Mouse (Mus musculus) heart, embryonic 16.5 days (tissue): ENCODE results near the gene Smyd3. TPM values are rescaled to one million over a fixed set of nuclear protein-coding genes. Genes with fewer than 3 reads are reported as not detected.
"Not testable (repeated sequence)": the region's sequence is repeated elsewhere in the genome, so short reads cannot be mapped to it uniquely, and the experiment has no call there.

Experiments used
- ATAC-seq: fragments of 200-750 bp; cut with Nextera tagmentation; replicated peaks from 2 replicates; pipeline ENCODE4 v1.8.0; 2017; ENCODE audit warnings: moderate number of reproducible peaks; ENCODE audit not compliant: insufficient read depth, low FRiP score; ENCODE audit errors: extremely low read depth
- H3K27ac ChIP-seq: fragments of 300-500 bp; sonication (generic); 2 replicates; pipeline ENCODE4 v1.5.1; 2014; ENCODE audit warnings: mild to moderate bottlenecking, low read length, control low read depth, moderate library complexity
- H3K27me3 ChIP-seq: fragments of 300-500 bp; sonication (generic); 2 replicates; pipeline ENCODE4 v1.6.1; 2014; ENCODE audit warnings: low read length, mixed read lengths; ENCODE audit not compliant: control insufficient read depth, insufficient read depth
- H3K36me3 ChIP-seq: fragments of 300-500 bp; sonication (generic); 2 replicates; pipeline ENCODE4 v1.6.1; 2014; ENCODE audit not compliant: control insufficient read depth, insufficient read depth
- H3K4me1 ChIP-seq: fragments of 300-500 bp; sonication (generic); 2 replicates; pipeline ENCODE4 v1.6.1; 2014; ENCODE audit warnings: low read length, mixed read lengths; ENCODE audit not compliant: control insufficient read depth, insufficient read depth
- H3K4me2 ChIP-seq: fragments of 300-500 bp; sonication (generic); 2 replicates; pipeline ENCODE4 v1.6.1; 2014; ENCODE audit warnings: low read depth, mild to moderate bottlenecking, control low read depth, low read length
- H3K4me3 ChIP-seq: fragments of 300-500 bp; sonication (generic); 2 replicates; pipeline ENCODE4 v1.5.1; 2014; ENCODE audit warnings: mild to moderate bottlenecking, control low read depth, low read length
- H3K9ac ChIP-seq: fragments of 300-500 bp; sonication (generic); 2 replicates; pipeline ENCODE4 v1.6.1; 2014; ENCODE audit warnings: low read length, control low read depth
- H3K9me3 ChIP-seq: fragments of 300-500 bp; sonication (generic); replicated peaks from 2 replicates; pipeline ENCODE4 v1.6.1; 2016; ENCODE audit warnings: low read length; ENCODE audit not compliant: control insufficient read depth
- WGBS: fragments of 180-500 bp; shearing (Covaris S2); extraction: QIAGEN DNeasy Blood & Tissue Kit; methylation state at CpG from one replicate; pipeline ENCODE4 v1.1.7; 2014; 5-methylcytosine and 5-hydroxymethylcytosine counted together
- polyA plus RNA-seq: library from polyadenylated mRNA; unstranded; fragments of >200 nt; fragmentation: Nextera tagmentation; extraction: Ambion mirVana; gene quantifications from 2 replicates; pipeline ENCODE4 v1.2.1, GENCODE M21; 2015

The Smyd3 gene
- polyA plus RNA-seq, 1 experiment from 2014 or later: 13.3 TPM

- Histone ChIP-seq H3K36me3 (no peaks in the 10 kb centered on the region), H3K27me3 (no peaks in the 10 kb centered on the region), H3K9ac (no peak overlapping the region), H3K4me1 (no peaks in the 10 kb centered on the region), H3K4me3 (no peak overlapping the region), H3K4me2 (no peak overlapping the region), H3K9me3 (no peaks in the 10 kb centered on the region), H3K27ac (no peak overlapping the region)
- 86% methylated on average over 9 of the region's 9 CpGs for WGBS
- no peak for ATAC-seq
Measured at GRCm38 (mm10) chr1:179326262-179326964, 191.4 kb downstream of the Smyd3 start.

- Histone ChIP-seq H3K4me2 (no peak overlapping the region), H3K27ac (no peak overlapping the region), H3K4me1 (no peaks in the 10 kb centered on the region), H3K36me3 (no peaks in the 10 kb centered on the region), H3K4me3 (no peak overlapping the region), H3K9ac (no peak overlapping the region), H3K27me3 (no peaks in the 10 kb centered on the region), H3K9me3 (no peaks in the 10 kb centered on the region)
- WGBS: 83% methylated on average over 6 of the region's 6 CpGs
- ATAC-seq: no peak
Measured at GRCm38 (mm10) chr1:179324271-179324670, 193.6 kb downstream of the Smyd3 start.

DNA sequence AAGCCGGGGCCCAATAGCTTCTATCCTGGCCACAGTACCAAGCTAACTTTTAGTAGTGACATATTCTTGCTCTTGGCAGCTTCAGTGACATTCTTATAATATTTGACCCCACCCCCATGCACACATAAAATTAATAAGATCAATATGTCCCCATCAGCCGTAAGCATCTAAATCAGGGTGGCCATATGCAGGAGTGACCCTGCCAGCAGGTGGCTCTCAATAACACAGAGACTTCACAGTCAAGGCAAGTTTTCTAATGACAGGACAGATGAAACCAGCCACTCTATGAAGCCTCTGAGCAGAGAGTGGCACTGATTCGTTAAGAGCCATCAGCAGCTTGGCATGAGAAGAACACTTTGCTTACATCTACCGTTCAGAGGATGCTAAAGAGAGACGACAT lies 204.2 kb downstream of the Smyd3 start:
- 68% methylated on average over 5 of the region's 5 CpGs for WGBS
- ATAC-seq: no peak
- Histone ChIP-seq H3K4me1 (peaks cover 5% of the 10 kb centered on the region), H3K9me3 (no peaks in the 10 kb centered on the region), H3K4me3 (no peak overlapping the region), H3K9ac (no peak overlapping the region), H3K27ac (no peak overlapping the region), H3K4me2 (no peak overlapping the region), H3K36me3 (no peaks in the 10 kb centered on the region), H3K27me3 (no peaks in the 10 kb centered on the region)

DNA sequence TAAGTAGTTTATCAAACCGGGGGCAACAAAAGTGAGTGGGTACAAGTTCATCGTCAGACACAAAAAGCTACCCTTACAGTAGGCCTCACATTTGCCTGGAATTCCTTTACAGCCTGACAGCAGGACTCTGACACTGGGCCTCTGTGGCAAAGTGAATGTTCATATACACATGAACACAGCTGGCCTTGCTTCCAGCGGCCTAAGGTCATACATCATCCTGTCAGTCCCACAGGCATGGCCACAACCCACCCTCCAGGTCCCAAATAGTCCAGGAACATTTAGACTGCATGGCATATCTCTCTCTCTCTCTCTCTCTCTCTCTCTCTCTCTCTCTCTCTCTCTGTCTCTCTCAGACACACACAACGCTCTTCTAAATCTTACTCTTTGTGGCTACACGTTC lies 208.4 kb downstream of the Smyd3 start:
- Histone ChIP-seq H3K9me3 (no peaks in the 10 kb centered on the region), H3K9ac (no peak overlapping the region), H3K4me2 (no peak overlapping the region), H3K27ac (no peak overlapping the region), H3K36me3 (no peaks in the 10 kb centered on the region), H3K4me3 (no peak overlapping the region), H3K27me3 (no peaks in the 10 kb centered on the region), H3K4me1 (peaks cover 5% of the 10 kb centered on the region)
- no peak for ATAC-seq
- WGBS: 46% methylated on average over 5 of the region's 5 CpGs

GRCm38 (mm10) chr1:179302446-179303230 lies 215.2 kb downstream of the Smyd3 start:
- H3K9me3 ChIP-seq: no peaks in the 10 kb centered on the region
- ATAC-seq: no peak
- no peak overlapping the region for H3K27ac ChIP-seq
- WGBS: 87% methylated on average over 13 of the region's 13 CpGs
- H3K4me3 ChIP-seq: no peak overlapping the region
- no peak overlapping the region for H3K9ac ChIP-seq
- no peaks in the 10 kb centered on the region for H3K36me3 ChIP-seq
- H3K4me2 ChIP-seq: no peak overlapping the region
- no peaks in the 10 kb centered on the region for H3K27me3 ChIP-seq
- no peaks in the 10 kb centered on the region for H3K4me1 ChIP-seq

- H3K4me2 ChIP-seq: no peak overlapping the region
- WGBS: 73% methylated on average over 6 of the region's 6 CpGs
- no peak overlapping the region for H3K27ac ChIP-seq
- H3K36me3 ChIP-seq: 0 out of 2 replicates have a peak, but pooled peaks cover 2% of the 10 kb centered on the region
- H3K4me1 ChIP-seq: no peaks in the 10 kb centered on the region
- no peaks in the 10 kb centered on the region for H3K27me3 ChIP-seq
- H3K9ac ChIP-seq: no peak overlapping the region
- no peak overlapping the region for H3K4me3 ChIP-seq
- no peak for ATAC-seq
- H3K9me3 ChIP-seq: peaks cover 5% of the 10 kb centered on the region
Measured at GRCm38 (mm10) chr1:179295626-179296025, 222.2 kb downstream of the Smyd3 start.

DNA sequence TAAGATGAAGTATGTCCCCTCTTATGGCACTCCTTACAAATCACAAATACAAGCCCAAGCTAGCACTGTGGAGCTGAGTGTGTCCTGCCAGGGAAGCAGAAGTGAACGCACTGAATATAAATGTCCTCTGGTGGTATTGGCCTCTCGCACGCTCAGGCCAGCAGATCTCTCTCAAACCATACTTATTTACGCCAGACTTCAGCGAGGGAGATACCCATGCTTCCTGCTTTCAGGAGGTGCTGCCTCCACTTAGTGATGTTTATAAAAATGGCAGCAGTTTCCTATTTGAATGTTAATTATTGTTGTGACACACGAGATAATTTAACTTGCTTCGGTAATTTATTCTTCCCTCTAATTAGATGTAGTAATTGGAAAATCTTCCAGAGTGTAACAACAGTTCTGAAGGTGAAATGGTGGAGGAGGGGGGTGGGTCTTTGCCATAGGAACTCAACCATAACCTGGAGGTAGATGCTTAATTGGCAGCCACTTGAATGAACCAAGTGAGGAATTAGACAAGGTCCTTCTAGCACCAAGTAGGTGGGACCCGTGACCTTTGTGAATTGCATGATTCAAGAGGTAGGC lies 224.0 kb downstream of the Smyd3 start:
- Histone ChIP-seq H3K4me2 (no peak overlapping the region), H3K27ac (no peak overlapping the region), H3K36me3 (0 out of 2 replicates have a peak, but pooled peaks cover 4% of the 10 kb centered on the region), H3K4me3 (no peak overlapping the region), H3K9me3 (peaks cover 8% of the 10 kb centered on the region), H3K4me1 (peaks cover 4% of the 10 kb centered on the region; the same call in 1 of the 2 replicates), H3K9ac (no peak overlapping the region), H3K27me3 (no peaks in the 10 kb centered on the region)
- WGBS: 84% methylated on average over 8 of the region's 8 CpGs
- no peak for ATAC-seq

DNA sequence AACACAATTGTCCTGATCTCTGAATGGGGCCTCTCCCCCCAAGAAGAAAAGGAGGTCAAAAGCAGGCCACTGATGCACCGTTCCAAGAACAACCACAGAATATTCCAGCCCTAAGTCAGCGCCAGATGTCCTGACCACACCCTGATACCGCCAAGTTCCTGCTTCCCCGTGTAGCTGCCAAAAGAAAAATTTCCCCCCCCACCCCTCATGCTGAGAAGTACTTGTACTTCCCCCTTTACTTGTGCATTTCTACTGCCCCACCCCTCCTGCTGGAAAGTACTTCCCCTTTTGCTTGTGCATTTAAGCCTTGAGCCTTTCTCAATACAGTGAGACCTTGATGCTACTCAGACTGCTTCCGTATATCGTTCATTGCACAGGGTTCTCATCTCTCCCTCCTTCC lies 227.7 kb downstream of the Smyd3 start:
- H3K27ac ChIP-seq: peak overlapping the region; percentile 77
- not testable (repeated sequence) for H3K4me3 ChIP-seq, H3K9ac ChIP-seq, H3K4me2 ChIP-seq, H3K4me1 ChIP-seq, H3K27me3 ChIP-seq, H3K36me3 ChIP-seq, H3K9me3 ChIP-seq, ATAC-seq
- 71% methylated on average over 6 of the region's 6 CpGs for WGBS

GRCm38 (mm10) chr1:179289744-179290143 lies 228.1 kb downstream of the Smyd3 start:
- H3K4me3 ChIP-seq: no peak overlapping the region
- H3K4me1 ChIP-seq: peaks cover 4% of the 10 kb centered on the region; the same call in 1 of the 2 replicates
- peaks cover 8% of the 10 kb centered on the region for H3K9me3 ChIP-seq
- 55% methylated on average over 3 of the region's 3 CpGs for WGBS
- H3K9ac ChIP-seq: no peak overlapping the region
- H3K27ac ChIP-seq: peak overlapping the region; percentile 77
- H3K4me2 ChIP-seq: no peak overlapping the region
- peak; percentile 52; the same call in 1 of the 2 replicates for ATAC-seq
- no peaks in the 10 kb centered on the region for H3K27me3 ChIP-seq
- 0 out of 2 replicates have a peak, but pooled peaks cover 4% of the 10 kb centered on the region for H3K36me3 ChIP-seq
